8 mouse cellular contexts compared by ENCODE assay signal in genomic region chr15:77225274-77225673, GRCm38 (mm10).
A peak's percentile ranks its signal among the peaks of the same experiment; 100 is the strongest.
DNase-seq lines count a peak whose midpoint lies in the region; ATAC-seq and TF ChIP-seq lines count a peak whose summit lies in the region.

No protein-coding gene starts in this region.

- H3K36me3 ChIP-seq in spleen, adult 2 months (ENCODE audit: control insufficient read depth, insufficient read depth, low read length): no peaks in the 10 kb centered on the region
- H3K36me3 ChIP-seq in lung, postnatal 0 days (ENCODE audit: insufficient read depth, low read length): no peaks in the 10 kb centered on the region

- H3K27me3 ChIP-seq in spleen, adult 2 months (ENCODE audit: control insufficient read depth, insufficient read depth, low read length): no peaks in the 10 kb centered on the region
- H3K27me3 ChIP-seq in lung, postnatal 0 days (replicated peaks; ENCODE audit: insufficient read depth, low read length): no peaks in the 10 kb centered on the region

- peak; percentile 49 for DNase-seq in cerebellum, adult 8-10 months
- no peak for DNase-seq in cerebellum, adult 11-12 months
- DNase-seq in spleen, adult 2 months (ENCODE audit: low read depth in 1 of 2, low spot score in 2 of 2): no peak
- DNase-seq in spleen, postnatal 4 days (ENCODE audit: low spot score in 2 of 2): no peak
- DNase-seq in lung, postnatal 0 days (ENCODE audit: low spot score): peak; percentile 57
- no peak for DNase-seq in ovary, postnatal 14 days (ENCODE audit: low spot score)

- H3K9ac ChIP-seq in lung, postnatal 0 days (replicated peaks; ENCODE audit: low read depth): no peak overlapping the region

- no peak overlapping the region for H3K27ac ChIP-seq in spleen, adult 2 months (ENCODE audit: insufficient read depth, low read length)
- H3K27ac ChIP-seq in embryonic fibroblast, embryonic 13.5 days (ENCODE audit: insufficient read depth, low read length): no peak overlapping the region
- H3K27ac ChIP-seq in lung, postnatal 0 days (ENCODE audit: low read length): no peak overlapping the region

- no peak for TF ChIP-seq POLR2A in spleen, adult 2 months (IDR thresholded peaks at IDR 0.05; ENCODE audit: low read depth, low read length)
- no peak for TF ChIP-seq POLR2A in embryonic fibroblast, embryonic 13.5 days (IDR thresholded peaks at IDR 0.05; ENCODE audit: low read depth, low read length)

- no peak; the same call in 1 of the 2 replicates for ATAC-seq in lung, postnatal 0 days
- ATAC-seq in erythroblast, adult 5-6 weeks (replicated peaks; ENCODE audit: low FRiP score, poor library complexity, severe bottlenecking): no peak

- H3K4me1 ChIP-seq in spleen, adult 2 months (ENCODE audit: control insufficient read depth, insufficient read depth, insufficient read length): no peaks in the 10 kb centered on the region
- peaks cover 11% of the 10 kb centered on the region for H3K4me1 ChIP-seq in embryonic fibroblast, embryonic 13.5 days (ENCODE audit: control insufficient read depth, insufficient read depth, low read length)
- no peaks in the 10 kb centered on the region for H3K4me1 ChIP-seq in lung, postnatal 0 days (ENCODE audit: insufficient read depth, low read depth, low read length)

- no peak overlapping the region for H3K4me3 ChIP-seq in spleen, adult 2 months (ENCODE audit: extremely low read depth, insufficient read depth, insufficient read length)
- no peak overlapping the region for H3K4me3 ChIP-seq in embryonic fibroblast, embryonic 13.5 days (ENCODE audit: insufficient read depth, low read length)
- H3K4me3 ChIP-seq in lung, postnatal 0 days (ENCODE audit: low read depth, low read length): no peak overlapping the region

- no peak overlapping the region for H3K4me2 ChIP-seq in lung, postnatal 0 days (replicated peaks; ENCODE audit: low read depth, low read length)

- peak; percentile 11; the same call in 1 of the 2 replicates for TF ChIP-seq CTCF in spleen, adult 2 months (IDR thresholded peaks at IDR 0.05; ENCODE audit: extremely low read depth, insufficient read depth, insufficient read length, insufficient replicate concordance)
- TF ChIP-seq CTCF in embryonic fibroblast, embryonic 13.5 days (IDR thresholded peaks at IDR 0.05; ENCODE audit: borderline replicate concordance, insufficient read depth, low read length): peak; percentile 76; the same call in 1 of the 2 replicates
- TF ChIP-seq CTCF in lung, postnatal 0 days (IDR thresholded peaks at IDR 0.05): peak; percentile 86

- H3K9me3 ChIP-seq in lung, postnatal 0 days (ENCODE audit: low read length): no peaks in the 10 kb centered on the region

- TF ChIP-seq EP300 in lung, postnatal 0 days (IDR thresholded peaks at IDR 0.05): no peak

Comparison
In these comparisons a context has a peak if more than half of its experiments do, and no peak if none do; other contexts are left out.
1. DNase-seq: peak in cerebellum, adult 8-10 months (single experiment) and lung, postnatal 0 days (single experiment); none in cerebellum, adult 11-12 months (single experiment), spleen, adult 2 months (0 of 2), spleen, postnatal 4 days (0 of 2) and ovary, postnatal 14 days (single experiment).
2. CTCF ChIP-seq: peak in every context shown above with its lines; median percentile 86 in lung, postnatal 0 days; 76 in embryonic fibroblast, embryonic 13.5 days; 11 in spleen, adult 2 months.